Mouse (Mus musculus): ENCODE data around the gene Sel1l3. TPM values are rescaled to one million over a fixed set of nuclear protein-coding genes. Genes with fewer than 3 reads are reported as not detected.
A peak's percentile ranks its signal among the peaks of the same experiment; 100 is the strongest.

Sel1l3 gene
- polyA plus RNA-seq, 1 experiment from 2014 or later, result 28.9 TPM

DNA sequence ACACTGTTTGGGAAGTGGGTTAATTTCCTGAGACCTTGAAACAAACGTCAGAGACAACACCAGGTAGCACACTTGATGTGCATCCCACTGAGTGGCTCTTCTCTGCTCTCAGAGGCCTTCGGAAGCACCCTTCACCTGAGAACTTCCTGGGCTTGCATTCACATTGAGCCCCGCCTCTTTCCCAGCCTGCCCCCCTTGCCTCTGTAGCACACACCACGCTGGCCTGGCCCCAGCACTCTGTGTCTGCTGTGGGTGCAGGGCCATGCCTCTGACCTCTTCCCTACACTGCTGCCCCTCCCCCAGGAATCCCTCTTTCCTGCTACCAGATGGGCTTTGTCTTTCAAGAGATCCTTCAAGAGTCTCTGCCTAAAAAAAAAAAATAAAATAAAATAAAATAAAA lies 21.8 kb upstream of the Sel1l3 start:
- H3K27me3 ChIP-seq (ENCODE audit: control insufficient read depth, insufficient read depth, low read length), result no peaks in the 10 kb centered on the region
- H3K9me3 ChIP-seq (ENCODE audit: control insufficient read depth, low read length), result no peaks in the 10 kb centered on the region
- 15% methylated on average over 4 of the region's 4 CpGs for WGBS
- ATAC-seq (ENCODE audit: low FRiP score, low TSS enrichment), result peak; percentile 70; the same call in 1 of the 2 replicates
- H3K4me1 ChIP-seq (ENCODE audit: control insufficient read depth, insufficient read depth, low read length), result 0 out of 2 replicates have a peak, but pooled peaks cover 7% of the 10 kb centered on the region
- H3K4me3 ChIP-seq (ENCODE audit: low read length), result no peak overlapping the region
- no peaks in the 10 kb centered on the region for H3K36me3 ChIP-seq (ENCODE audit: control insufficient read depth, insufficient read depth, low read length)
- H3K27ac ChIP-seq (ENCODE audit: low read depth, low read length), result no peak overlapping the region
- no peak overlapping the region for H3K4me2 ChIP-seq (replicated peaks; ENCODE audit: low read depth, low read length)
- H3K9ac ChIP-seq (ENCODE audit: low read depth, low read length), result no peak overlapping the region

DNA sequence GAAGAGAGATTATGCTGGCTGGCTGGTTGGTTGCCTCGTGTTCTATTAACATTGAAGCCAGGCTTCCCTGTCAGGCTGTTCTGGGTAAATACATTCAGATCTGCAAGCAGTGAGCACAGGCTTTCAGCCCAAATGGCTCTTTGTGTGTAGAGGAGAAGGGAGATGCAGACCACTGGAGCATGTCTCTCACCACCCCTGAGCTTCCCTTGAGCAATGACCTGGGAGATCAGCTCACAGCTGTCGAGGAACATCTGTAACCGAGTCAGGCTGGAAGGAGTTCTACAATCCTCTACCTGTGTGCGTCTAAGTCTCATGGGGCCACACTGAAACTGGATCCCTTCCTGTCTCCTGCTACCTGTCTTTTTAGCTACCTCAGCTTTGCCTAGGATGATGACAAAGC lies 16.8 kb upstream of the Sel1l3 start:
- no peaks in the 10 kb centered on the region for H3K27me3 ChIP-seq (ENCODE audit: control insufficient read depth, insufficient read depth, low read length)
- H3K4me1 ChIP-seq (ENCODE audit: control insufficient read depth, insufficient read depth, low read length), result peaks cover 6% of the 10 kb centered on the region; the same call in 1 of the 2 replicates
- peak; percentile 92 for ATAC-seq (ENCODE audit: low FRiP score, low TSS enrichment)
- no peak overlapping the region for H3K4me3 ChIP-seq (ENCODE audit: low read length)
- peak overlapping the region; percentile 67; the same call in 1 of the 2 replicates for H3K27ac ChIP-seq (ENCODE audit: low read depth, low read length)
- H3K4me2 ChIP-seq (replicated peaks; ENCODE audit: low read depth, low read length), result no peak overlapping the region
- H3K36me3 ChIP-seq (ENCODE audit: control insufficient read depth, insufficient read depth, low read length), result no peaks in the 10 kb centered on the region
- no peaks in the 10 kb centered on the region for H3K9me3 ChIP-seq (ENCODE audit: control insufficient read depth, low read length)
- no peak overlapping the region for H3K9ac ChIP-seq (ENCODE audit: low read depth, low read length)
- 36% methylated on average over 4 of the region's 4 CpGs for WGBS

DNA sequence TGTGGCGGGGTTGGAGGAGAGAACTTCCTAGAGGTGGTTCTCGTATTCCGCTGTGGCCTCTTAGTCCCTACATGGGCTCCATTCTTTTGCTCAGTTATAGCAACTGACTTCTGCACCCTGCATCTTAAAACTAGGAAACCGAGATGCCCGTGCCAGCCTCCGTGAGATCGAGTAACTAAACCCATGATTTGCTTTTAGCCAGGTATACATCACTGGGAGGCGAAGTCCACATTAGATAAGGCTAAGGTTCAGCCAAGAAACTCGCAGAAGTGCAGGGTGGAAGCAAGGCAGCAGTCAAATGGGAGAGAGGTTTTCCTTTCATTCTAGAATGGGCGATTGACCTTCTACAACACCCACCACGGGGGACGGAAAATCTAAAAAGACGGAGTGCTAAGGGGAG lies 11.7 kb upstream of the Sel1l3 start:
- Histone ChIP-seq H3K4me1 (ENCODE audit: control insufficient read depth, insufficient read depth, low read length) (peaks cover 3% of the 10 kb centered on the region; the same call in 1 of the 2 replicates), H3K36me3 (ENCODE audit: control insufficient read depth, insufficient read depth, low read length) (no peaks in the 10 kb centered on the region), H3K4me2 (replicated peaks; ENCODE audit: low read depth, low read length) (no peak overlapping the region), H3K9me3 (ENCODE audit: control insufficient read depth, low read length) (no peaks in the 10 kb centered on the region), H3K9ac (ENCODE audit: low read depth, low read length) (no peak overlapping the region), H3K4me3 (ENCODE audit: low read length) (no peak overlapping the region), H3K27me3 (ENCODE audit: control insufficient read depth, insufficient read depth, low read length) (no peaks in the 10 kb centered on the region), H3K27ac (ENCODE audit: low read depth, low read length) (no peak overlapping the region)
- no peak for ATAC-seq (ENCODE audit: low FRiP score, low TSS enrichment)
- WGBS, result 90% methylated on average over 13 of the region's 13 CpGs

DNA sequence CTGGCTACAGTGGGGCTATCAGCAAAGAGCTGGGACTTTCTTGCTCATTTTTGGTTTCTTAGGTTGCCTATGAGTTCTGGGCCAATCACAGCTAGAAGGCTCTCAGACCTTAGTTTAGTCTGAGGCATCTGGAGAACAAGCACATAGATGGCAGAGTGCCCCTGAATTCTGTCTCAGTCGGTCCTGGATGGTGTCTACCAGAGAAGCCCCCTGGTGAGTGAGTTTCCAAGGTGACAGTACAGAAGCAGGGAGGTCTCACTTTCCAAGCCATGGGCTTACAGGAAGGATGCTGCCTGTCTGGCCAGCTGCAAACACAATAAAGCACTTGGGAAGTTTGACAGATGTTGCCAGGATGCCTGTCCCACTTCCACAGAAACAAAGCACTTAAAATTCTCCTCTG lies 1.1 kb upstream of the Sel1l3 start:
- Histone ChIP-seq H3K27me3 (ENCODE audit: control insufficient read depth, insufficient read depth, low read length) (peaks cover 18% of the 10 kb centered on the region), H3K4me1 (ENCODE audit: control insufficient read depth, insufficient read depth, low read length) (peaks cover 2% of the 10 kb centered on the region; the same call in 1 of the 2 replicates), H3K36me3 (ENCODE audit: control insufficient read depth, insufficient read depth, low read length) (no peaks in the 10 kb centered on the region), H3K4me2 (replicated peaks; ENCODE audit: low read depth, low read length) (no peak overlapping the region), H3K9ac (ENCODE audit: low read depth, low read length) (no peak overlapping the region), H3K4me3 (ENCODE audit: low read length) (no peak overlapping the region), H3K27ac (ENCODE audit: low read depth, low read length) (no peak overlapping the region), H3K9me3 (ENCODE audit: control insufficient read depth, low read length) (no peaks in the 10 kb centered on the region)
- ATAC-seq (ENCODE audit: low FRiP score, low TSS enrichment), result no peak
- 4% methylated on average over 1 of the region's 1 CpGs for WGBS

DNA sequence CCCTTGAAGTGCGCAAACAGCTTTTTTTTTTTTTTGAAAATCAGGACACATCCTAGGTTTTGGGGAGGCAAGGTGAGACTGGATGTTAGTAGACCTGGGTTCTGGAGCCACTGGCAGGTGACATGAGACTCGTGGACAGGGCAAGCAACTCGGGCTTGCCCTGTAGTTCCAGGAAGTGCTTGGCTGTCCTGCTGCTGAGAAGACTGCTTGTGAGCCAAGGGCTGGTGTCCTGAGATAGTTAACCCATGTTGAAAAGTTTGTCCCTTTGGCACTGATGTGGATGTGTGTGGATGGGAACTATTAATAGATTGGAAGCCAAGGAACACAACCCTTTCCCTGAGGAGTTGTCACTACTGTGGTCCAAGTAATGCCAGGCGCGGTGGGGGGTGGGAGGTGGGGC lies 635 bp upstream of the Sel1l3 start:
- Histone ChIP-seq H3K9ac (ENCODE audit: low read depth, low read length) (no peak overlapping the region; the same call in 1 of the 2 replicates), H3K4me3 (ENCODE audit: low read length) (peak overlapping the region; percentile 77), H3K9me3 (ENCODE audit: control insufficient read depth, low read length) (no peaks in the 10 kb centered on the region), H3K36me3 (ENCODE audit: control insufficient read depth, insufficient read depth, low read length) (no peaks in the 10 kb centered on the region), H3K27ac (ENCODE audit: low read depth, low read length) (peak overlapping the region; percentile 47; the same call in 1 of the 2 replicates), H3K4me2 (replicated peaks; ENCODE audit: low read depth, low read length) (peak overlapping the region; percentile 95), H3K27me3 (ENCODE audit: control insufficient read depth, insufficient read depth, low read length) (peaks cover 18% of the 10 kb centered on the region), H3K4me1 (ENCODE audit: control insufficient read depth, insufficient read depth, low read length) (peaks cover 2% of the 10 kb centered on the region; the same call in 1 of the 2 replicates)
- WGBS, result 24% methylated on average over 5 of the region's 5 CpGs
- no peak for ATAC-seq (ENCODE audit: low FRiP score, low TSS enrichment)

DNA sequence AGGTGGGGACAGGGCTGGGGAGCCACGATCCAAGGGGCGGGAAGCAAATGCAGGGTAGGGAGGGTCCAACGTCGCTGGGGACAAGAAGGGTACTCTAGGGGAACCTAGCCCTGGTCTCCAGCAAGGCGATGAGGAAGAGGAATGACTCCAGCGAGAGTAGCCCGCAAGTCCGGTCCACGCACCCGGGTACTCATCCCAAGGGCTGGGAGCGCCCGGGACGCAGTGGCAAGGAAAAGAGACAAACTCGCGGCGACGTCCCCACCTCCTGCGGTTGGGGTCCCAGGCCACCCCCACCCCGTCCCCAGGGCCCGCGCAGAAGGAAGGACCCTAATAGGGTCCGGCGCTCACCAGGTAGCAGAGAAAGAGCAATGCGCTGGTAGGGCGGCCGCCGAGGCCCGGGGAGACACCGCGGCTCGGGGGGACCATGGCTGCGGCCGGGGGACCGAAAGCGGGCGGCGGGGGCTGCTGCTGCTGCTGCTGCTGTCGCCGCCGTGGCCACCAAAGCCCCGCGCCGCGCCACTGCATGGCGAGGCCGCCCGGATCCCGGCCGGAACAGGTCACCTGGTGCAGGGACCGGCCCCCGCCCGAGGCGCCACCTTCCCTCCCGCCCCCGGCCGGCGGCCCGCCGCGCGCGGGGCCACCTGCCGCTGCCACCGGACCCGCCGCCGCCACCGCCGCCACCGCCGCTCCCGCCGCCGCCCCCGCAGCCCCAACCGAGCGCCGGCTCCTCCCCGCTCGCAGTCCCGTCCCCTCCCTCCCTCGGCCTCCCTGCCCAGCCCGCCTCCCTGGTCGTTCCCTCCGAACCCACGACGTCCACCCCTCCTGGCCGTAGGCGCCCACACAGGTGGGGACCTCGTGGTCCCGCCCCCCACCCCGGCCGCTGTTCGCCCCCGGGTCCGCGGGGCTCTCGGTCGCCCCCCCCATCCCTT lies 681 bp downstream of the Sel1l3 start:
- peak; percentile 48 for ATAC-seq (ENCODE audit: low FRiP score, low TSS enrichment)
- H3K4me1 ChIP-seq (ENCODE audit: control insufficient read depth, insufficient read depth, low read length), result peaks cover 5% of the 10 kb centered on the region; the same call in 1 of the 2 replicates
- peak overlapping the region; percentile 65 for H3K27ac ChIP-seq (ENCODE audit: low read depth, low read length)
- WGBS, result 3% methylated on average over 50 of the region's 99 CpGs
- peak overlapping the region; percentile 77 for H3K4me3 ChIP-seq (ENCODE audit: low read length)
- peaks cover 18% of the 10 kb centered on the region for H3K27me3 ChIP-seq (ENCODE audit: control insufficient read depth, insufficient read depth, low read length)
- H3K36me3 ChIP-seq (ENCODE audit: control insufficient read depth, insufficient read depth, low read length), result no peaks in the 10 kb centered on the region
- H3K9me3 ChIP-seq (ENCODE audit: control insufficient read depth, low read length), result no peaks in the 10 kb centered on the region
- H3K9ac ChIP-seq (ENCODE audit: low read depth, low read length), result peak overlapping the region; percentile 82
- peak overlapping the region; percentile 95 for H3K4me2 ChIP-seq (replicated peaks; ENCODE audit: low read depth, low read length)

DNA sequence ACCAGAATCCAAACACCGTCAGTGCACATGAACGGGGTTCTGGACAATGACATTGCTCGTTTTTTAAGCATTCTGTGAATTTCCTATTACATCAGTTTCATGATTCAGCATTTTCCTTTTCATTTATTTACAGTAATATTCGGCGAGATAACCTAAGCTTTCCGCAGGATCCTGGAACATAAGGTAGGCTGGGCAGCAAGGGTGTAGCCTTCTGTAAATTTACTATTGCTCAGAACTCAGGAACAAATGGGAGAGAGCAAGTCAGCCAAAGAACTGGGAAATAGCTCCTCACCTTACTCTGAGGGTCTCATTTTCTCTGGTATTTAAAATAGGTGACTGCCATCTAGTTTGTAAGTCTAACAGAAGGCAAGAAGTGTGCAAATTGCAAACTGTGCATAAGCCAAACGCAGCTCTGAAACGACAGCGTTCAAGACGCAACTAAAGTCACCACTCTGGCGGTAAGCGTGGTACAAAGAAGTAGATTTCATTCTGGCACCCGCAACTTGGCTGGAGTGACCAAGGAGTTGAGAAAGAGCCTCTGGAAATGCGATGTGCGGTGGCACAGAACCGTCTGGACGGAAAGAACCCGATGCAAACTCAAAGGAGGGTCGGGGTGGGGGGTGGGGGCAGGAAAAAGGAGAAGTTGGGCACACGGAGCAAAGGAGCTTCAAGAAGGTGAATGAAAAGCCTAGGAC lies 1.5 kb downstream of the Sel1l3 start:
- H3K4me3 ChIP-seq (ENCODE audit: low read length), result peak overlapping the region; percentile 77
- H3K27ac ChIP-seq (ENCODE audit: low read depth, low read length), result peak overlapping the region; percentile 65
- H3K9ac ChIP-seq (ENCODE audit: low read depth, low read length), result peak overlapping the region; percentile 82
- peaks cover 9% of the 10 kb centered on the region for H3K4me1 ChIP-seq (ENCODE audit: control insufficient read depth, insufficient read depth, low read length)
- H3K4me2 ChIP-seq (replicated peaks; ENCODE audit: low read depth, low read length), result peak overlapping the region; percentile 95
- WGBS, result 15% methylated on average over 20 of the region's 20 CpGs
- no peaks in the 10 kb centered on the region for H3K36me3 ChIP-seq (ENCODE audit: control insufficient read depth, insufficient read depth, low read length)
- ATAC-seq (ENCODE audit: low FRiP score, low TSS enrichment), result no peak
- H3K9me3 ChIP-seq (ENCODE audit: control insufficient read depth, low read length), result no peaks in the 10 kb centered on the region
- H3K27me3 ChIP-seq (ENCODE audit: control insufficient read depth, insufficient read depth, low read length), result peaks cover 18% of the 10 kb centered on the region

DNA sequence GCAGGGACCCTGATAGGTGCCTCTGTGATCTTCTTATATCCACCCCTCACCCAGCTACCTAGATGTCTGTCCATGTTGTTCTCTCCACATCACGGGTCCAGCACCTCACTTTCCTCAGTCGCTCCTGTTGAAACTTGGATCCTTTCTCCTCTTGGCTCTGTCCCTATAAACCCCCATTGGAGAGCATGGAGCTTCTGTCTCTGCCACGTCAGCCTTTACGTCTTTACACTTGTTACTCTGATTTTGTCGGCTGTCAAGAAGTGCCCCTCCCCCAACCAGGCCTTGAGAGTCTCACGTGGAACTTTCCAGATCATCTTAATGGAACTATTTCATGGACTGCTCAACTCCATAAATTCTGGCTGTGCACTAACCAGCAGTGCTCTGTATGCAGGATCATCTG lies 2.5 kb downstream of the Sel1l3 start:
- H3K9ac ChIP-seq (ENCODE audit: low read depth, low read length), result 0 out of 2 replicates have a peak overlapping the region, but pooled peaks have one; percentile 25
- no peak overlapping the region for H3K27ac ChIP-seq (ENCODE audit: low read depth, low read length)
- H3K4me1 ChIP-seq (ENCODE audit: control insufficient read depth, insufficient read depth, low read length), result peaks cover 19% of the 10 kb centered on the region
- H3K4me3 ChIP-seq (ENCODE audit: low read length), result peak overlapping the region; percentile 6; the same call in 1 of the 2 replicates
- H3K9me3 ChIP-seq (ENCODE audit: control insufficient read depth, low read length), result no peaks in the 10 kb centered on the region
- H3K4me2 ChIP-seq (replicated peaks; ENCODE audit: low read depth, low read length), result peak overlapping the region; percentile 95
- ATAC-seq (ENCODE audit: low FRiP score, low TSS enrichment), result no peak
- WGBS, result 25% methylated on average over 6 of the region's 6 CpGs
- H3K27me3 ChIP-seq (ENCODE audit: control insufficient read depth, insufficient read depth, low read length), result peaks cover 18% of the 10 kb centered on the region
- H3K36me3 ChIP-seq (ENCODE audit: control insufficient read depth, insufficient read depth, low read length), result no peaks in the 10 kb centered on the region

Data from kidney, embryonic 14.5 days (tissue).